ENCODE assay signal across 7 mouse cellular contexts in genomic region chr17:23770896-23771283, GRCm38 (mm10). TPM values are rescaled to one million over a fixed set of nuclear protein-coding genes. Genes with fewer than 3 reads are reported as not detected.
DNase-seq lines count a peak whose midpoint lies in the region; ATAC-seq and TF ChIP-seq lines count a peak whose summit lies in the region.

No protein-coding gene starts in this region.

- no peak for TF ChIP-seq EP300 in lung, postnatal 0 days (IDR thresholded peaks at IDR 0.05)

- no peak for TF ChIP-seq CTCF in brain, embryonic 14.5 days (IDR thresholded peaks at IDR 0.05; ENCODE audit: borderline replicate concordance, extremely low read depth, insufficient read depth, insufficient read length)
- no peak for TF ChIP-seq CTCF in forebrain, postnatal 0 days (IDR thresholded peaks at IDR 0.05; ENCODE audit: low read depth)
- TF ChIP-seq CTCF in lung, postnatal 0 days (IDR thresholded peaks at IDR 0.05) = no peak

- peak overlapping the region; percentile 85 for H3K4me3 ChIP-seq in forebrain, postnatal 0 days (ENCODE audit: low read depth, low read length)
- H3K4me3 ChIP-seq in lung, postnatal 0 days (ENCODE audit: low read depth, low read length) = peak overlapping the region; percentile 92

- DNase-seq in left cerebral cortex, postnatal 25 days (ENCODE audit: low spot score in 2 of 2) = peak; percentile 30 to 52
- DNase-seq in left cerebral cortex, postnatal 36 days (ENCODE audit: low spot score in 2 of 2) = no peak
- DNase-seq in brain, embryonic 14.5 days (ENCODE audit: low read depth) = peak; percentile 55
- DNase-seq in forebrain, postnatal 0 days = no peak
- DNase-seq in lung, postnatal 0 days (ENCODE audit: low spot score) = peak; percentile 28
- no peak for DNase-seq in ovary, postnatal 14 days (ENCODE audit: low spot score)
- no peak for DNase-seq in urinary bladder, postnatal 14 days (ENCODE audit: low spot score)

- peak overlapping the region; percentile 69 for H3K4me2 ChIP-seq in forebrain, postnatal 0 days (ENCODE audit: low read depth)
- peak overlapping the region; percentile 73 for H3K4me2 ChIP-seq in lung, postnatal 0 days (replicated peaks; ENCODE audit: low read depth, low read length)

- H3K4me1 ChIP-seq in forebrain, postnatal 0 days (ENCODE audit: insufficient read depth) = peaks cover 4% of the 10 kb centered on the region; the same call in 1 of the 2 replicates
- no peaks in the 10 kb centered on the region for H3K4me1 ChIP-seq in lung, postnatal 0 days (ENCODE audit: insufficient read depth, low read depth, low read length)

- under 1% methylated on average over 19 of the region's 19 CpGs for WGBS in forebrain, postnatal 0 days
- WGBS in lung, postnatal 0 days = 1% methylated on average over 19 of the region's 19 CpGs

- ATAC-seq in forebrain, postnatal 0 days = no peak
- no peak for ATAC-seq in lung, postnatal 0 days

- H3K9ac ChIP-seq in forebrain, postnatal 0 days = peak overlapping the region; percentile 91
- H3K9ac ChIP-seq in lung, postnatal 0 days (replicated peaks; ENCODE audit: low read depth) = peak overlapping the region; percentile 92

- peak overlapping the region; percentile 84 for H3K27ac ChIP-seq in forebrain, postnatal 0 days (ENCODE audit: low read depth, low read length)
- peak overlapping the region; percentile 68 for H3K27ac ChIP-seq in lung, postnatal 0 days (ENCODE audit: low read length)

- H3K36me3 ChIP-seq in forebrain, postnatal 0 days (ENCODE audit: insufficient read depth) = no peaks in the 10 kb centered on the region
- H3K36me3 ChIP-seq in lung, postnatal 0 days (ENCODE audit: insufficient read depth, low read length) = no peaks in the 10 kb centered on the region

- intact Hi-C loops in left cerebral cortex, postnatal 25 days (cut with DNase I) = loop anchor here (2.0 to 5.0 kb wide), 3 partner anchors 58 to 191 kb away; partner anchors contain the start of genes Elob, Prss32 and Prss41
- intact Hi-C loops in left cerebral cortex, postnatal 36 days (cut with DNase I) = loop anchor here (1.0 kb wide), 2 partner anchors 15 to 33 kb away; partner anchors contain the start of gene Flywch2

- H3K9me3 ChIP-seq in forebrain, postnatal 0 days (ENCODE audit: low read length) = no peaks in the 10 kb centered on the region
- no peaks in the 10 kb centered on the region for H3K9me3 ChIP-seq in lung, postnatal 0 days (ENCODE audit: low read length)

- TF ChIP-seq POLR2A in brain, embryonic 14.5 days (IDR thresholded peaks at IDR 0.05; ENCODE audit: borderline replicate concordance, extremely low read depth, insufficient read depth, insufficient read length, poor library complexity, severe bottlenecking) = no peak

- H3K27me3 ChIP-seq in forebrain, postnatal 0 days (ENCODE audit: insufficient read depth, low read length) = no peaks in the 10 kb centered on the region
- no peaks in the 10 kb centered on the region for H3K27me3 ChIP-seq in lung, postnatal 0 days (replicated peaks; ENCODE audit: insufficient read depth, low read length)

RNA-seq across cellular contexts. Expression of gene Flywch1, which starts 0.5 kb away (rescaled TPM):
- 100 to 1,000 TPM; 304 to 305 TPM for total RNA-seq in left cerebral cortex, postnatal 25 days (2021)
- 100 to 1,000 TPM; 354 to 411 TPM for total RNA-seq in left cerebral cortex, postnatal 36 days (2021)
- 110 and 150 TPM in 2 replicates for polyA plus RNA-seq in brain, embryonic 14.5 days (2012; rRNA removed)
- 167 and 189 TPM in 2 replicates for total RNA-seq in forebrain, postnatal 0 days (2014; rRNA removed)
- polyA plus RNA-seq in forebrain, postnatal 0 days (2015; fragmentation: Nextera tagmentation; extraction: Ambion mirVana) = 117 and 135 TPM in 2 replicates
- polyA plus RNA-seq in lung, postnatal 0 days (2015; fragmentation: Nextera tagmentation; extraction: Ambion mirVana) = 43.1 and 43.5 TPM in 2 replicates

RNA-seq across cellular contexts. Expression of gene Flywch2, which starts 15.0 kb away (rescaled TPM):
- total RNA-seq in left cerebral cortex, postnatal 25 days (2021) = 10 to 100 TPM; 14.5 to 15.4 TPM
- 10 to 100 TPM; 11.4 to 16.2 TPM for total RNA-seq in left cerebral cortex, postnatal 36 days (2021)
- 54.6 and 59.4 TPM in 2 replicates for polyA plus RNA-seq in brain, embryonic 14.5 days (2012; rRNA removed)
- total RNA-seq in forebrain, postnatal 0 days (2014; rRNA removed) = 55.0 and 69.2 TPM in 2 replicates
- 77.4 and 79.2 TPM in 2 replicates for polyA plus RNA-seq in forebrain, postnatal 0 days (2015; fragmentation: Nextera tagmentation; extraction: Ambion mirVana)
- polyA plus RNA-seq in lung, postnatal 0 days (2015; fragmentation: Nextera tagmentation; extraction: Ambion mirVana) = 14.7 and 18.6 TPM in 2 replicates

RNA-seq across cellular contexts. Expression of gene Srrm2, which starts 19.4 kb away (rescaled TPM):
- total RNA-seq in left cerebral cortex, postnatal 25 days (2021) = 100 to 1,000 TPM; 495 to 577 TPM
- 100 to 1,000 TPM; 420 to 743 TPM for total RNA-seq in left cerebral cortex, postnatal 36 days (2021)
- polyA plus RNA-seq in brain, embryonic 14.5 days (2012; rRNA removed) = 749 and 826 TPM in 2 replicates
- 106 and 147 TPM in 2 replicates for total RNA-seq in forebrain, postnatal 0 days (2014; rRNA removed)
- polyA plus RNA-seq in forebrain, postnatal 0 days (2015; fragmentation: Nextera tagmentation; extraction: Ambion mirVana) = 218 and 384 TPM in 2 replicates
- 284 and 354 TPM in 2 replicates for polyA plus RNA-seq in lung, postnatal 0 days (2015; fragmentation: Nextera tagmentation; extraction: Ambion mirVana)

RNA-seq across cellular contexts. Expression of gene Kremen2, which starts 25.3 kb away (rescaled TPM):
- total RNA-seq in left cerebral cortex, postnatal 25 days (2021) = under 1 TPM; 0.60 to 0.71 TPM
- under 1 TPM; 0.48 to 0.81 TPM for total RNA-seq in left cerebral cortex, postnatal 36 days (2021)
- polyA plus RNA-seq in brain, embryonic 14.5 days (2012; rRNA removed) = 2.8 and 3.7 TPM in 2 replicates
- total RNA-seq in forebrain, postnatal 0 days (2014; rRNA removed) = 0.38 and 0.90 TPM in 2 replicates
- 0.23 and 0.82 TPM in 2 replicates for polyA plus RNA-seq in forebrain, postnatal 0 days (2015; fragmentation: Nextera tagmentation; extraction: Ambion mirVana)
- 0.41 and 0.52 TPM in 2 replicates for polyA plus RNA-seq in lung, postnatal 0 days (2015; fragmentation: Nextera tagmentation; extraction: Ambion mirVana)

RNA-seq across cellular contexts. Expression of gene Paqr4, which starts 30.2 kb away (rescaled TPM):
- 10 to 100 TPM; 52.8 to 58.2 TPM for total RNA-seq in left cerebral cortex, postnatal 25 days (2021)
- total RNA-seq in left cerebral cortex, postnatal 36 days (2021) = 10 to 100 TPM; 58.7 to 62.9 TPM
- polyA plus RNA-seq in brain, embryonic 14.5 days (2012; rRNA removed) = 33.3 and 41.0 TPM in 2 replicates
- total RNA-seq in forebrain, postnatal 0 days (2014; rRNA removed) = 51.9 and 54.9 TPM in 2 replicates
- polyA plus RNA-seq in forebrain, postnatal 0 days (2015; fragmentation: Nextera tagmentation; extraction: Ambion mirVana) = 48.8 and 56.9 TPM in 2 replicates
- polyA plus RNA-seq in lung, postnatal 0 days (2015; fragmentation: Nextera tagmentation; extraction: Ambion mirVana) = 45.2 and 47.7 TPM in 2 replicates

Comparison
In these comparisons a context has a peak if more than half of its experiments do, and no peak if none do; other contexts are left out.
1. DNase-seq: peak in left cerebral cortex, postnatal 25 days (2 of 2), brain, embryonic 14.5 days (single experiment) and lung, postnatal 0 days (single experiment); none in left cerebral cortex, postnatal 36 days (0 of 2), forebrain, postnatal 0 days (single experiment), ovary, postnatal 14 days (single experiment) and urinary bladder, postnatal 14 days (single experiment).